Mouse (Mus musculus): ENCODE results near the gene Cmklr1.

GRCm38 (mm10) chr5:113626352-113626751, 23.9 kb downstream of the Cmklr1 start:
- TF ChIP-seq CTCF (IDR thresholded peaks at IDR 0.05; ENCODE audit: extremely low read depth, insufficient read length, insufficient replicate concordance, low read depth, low read length) (no peak), POLR2A (IDR thresholded peaks at IDR 0.05; ENCODE audit: low read depth, low read length) (no peak)

Measured in small intestine, adult 2 months (tissue).